In the genomic region with DNA sequence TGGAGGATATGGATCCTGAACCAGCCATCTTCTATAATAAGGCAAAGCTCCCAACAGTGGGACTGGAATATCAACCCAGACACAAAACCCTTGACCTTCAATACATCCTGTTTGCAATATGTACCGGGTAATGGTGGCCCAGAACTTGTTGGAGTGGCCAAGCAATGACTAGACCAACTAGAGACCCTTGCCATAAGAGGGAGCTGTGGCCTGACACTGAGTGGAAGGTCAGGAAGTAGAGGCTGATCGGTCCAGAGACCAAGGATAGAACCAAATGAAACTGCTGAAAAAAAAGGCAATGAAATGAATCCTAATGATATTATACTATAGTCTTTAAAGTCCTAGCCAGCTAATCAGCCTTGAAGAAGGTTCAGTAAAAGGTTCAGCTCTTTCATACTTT, we compare ENCODE assay signal across 27 mouse cellular contexts. TPM values are rescaled to one million over a fixed set of nuclear protein-coding genes. Genes with fewer than 3 reads are reported as not detected.
DNase-seq lines count a peak whose midpoint lies in the region; ATAC-seq and TF ChIP-seq lines count a peak whose summit lies in the region.
"Had no signal": no experiment of that assay in that cellular context is flagged by ENCODE, and none has a peak within 500 bp of the region (broad histone marks: within the 10 kb centered on the region; RNA-seq: fewer than 3 reads in every experiment).

No protein-coding gene starts in this region.

- H3K4me2 ChIP-seq in heart, embryonic 16.5 days (ENCODE audit: low read depth, low read length) = no peak overlapping the region
- H3K4me2 ChIP-seq in heart, embryonic 11.5 days = no peak overlapping the region
- H3K4me2 ChIP-seq in liver, postnatal 0 days (ENCODE audit: low read depth, low read length) = no peak overlapping the region
- H3K4me2 ChIP-seq in lung, postnatal 0 days (replicated peaks; ENCODE audit: low read depth, low read length) = no peak overlapping the region
- H3K4me2 ChIP-seq in stomach, postnatal 0 days (replicated peaks; ENCODE audit: low read depth) = no peak overlapping the region
- H3K4me2 ChIP-seq: embryonic facial prominence, embryonic 15.5 days; forebrain, embryonic 12.5 days; hindbrain, embryonic 12.5 days; intestine, embryonic 15.5 days; limb, embryonic 15.5 days; midbrain, embryonic 11.5 days had no signal

- WGBS in heart, embryonic 16.5 days = 69% methylated on average over 2 of the region's 2 CpGs
- 76% methylated on average over 2 of the region's 2 CpGs for WGBS in heart, embryonic 11.5 days (ENCODE audit: insufficient replicate concordance)
- 49% methylated on average over 2 of the region's 2 CpGs for WGBS in liver, postnatal 0 days (ENCODE audit: insufficient replicate concordance)
- 54% methylated on average over 2 of the region's 2 CpGs for WGBS in lung, postnatal 0 days
- WGBS in stomach, postnatal 0 days = 68% methylated on average over 2 of the region's 2 CpGs

- no peak for DNase-seq in liver, postnatal 0 days
- no peak for DNase-seq in liver
- no peak for DNase-seq in lung, postnatal 0 days (ENCODE audit: low spot score)
- DNase-seq in stomach, postnatal 0 days (ENCODE audit: low spot score) = no peak
- DNase-seq in cerebellum, postnatal 25 days = no peak
- DNase-seq in embryo, embryonic 9.5 days (ENCODE audit: extremely low spot score) = no peak
- DNase-seq: adrenal gland, adult 2 months; cerebellum, adult 9-10 months; gastrocnemius, postnatal 14 days; heart, adult 11 months; heart, postnatal 36 days; kidney, postnatal 4 days; thymus, adult 2 months; thymus, postnatal 4 days had no signal

- TF ChIP-seq EP300 in liver, postnatal 0 days (IDR thresholded peaks at IDR 0.05; ENCODE audit: low read depth) = no peak
- TF ChIP-seq EP300 in lung, postnatal 0 days (IDR thresholded peaks at IDR 0.05) = no peak
- no peak for TF ChIP-seq EP300 in stomach, postnatal 0 days (optimal IDR thresholded peaks at IDR 0.05)

- H3K9me3 ChIP-seq in heart, embryonic 16.5 days (replicated peaks; ENCODE audit: control insufficient read depth, low read length) = peaks cover 4% of the 10 kb centered on the region; the same call in 1 of the 2 replicates
- H3K9me3 ChIP-seq in heart, embryonic 11.5 days (replicated peaks; ENCODE audit: control insufficient read depth, low read length) = no peaks in the 10 kb centered on the region
- no peaks in the 10 kb centered on the region for H3K9me3 ChIP-seq in liver, postnatal 0 days (ENCODE audit: low read length)
- H3K9me3 ChIP-seq in lung, postnatal 0 days (ENCODE audit: low read length) = no peaks in the 10 kb centered on the region
- no peaks in the 10 kb centered on the region for H3K9me3 ChIP-seq in stomach, postnatal 0 days (ENCODE audit: control insufficient read depth, low read length)
- H3K9me3 ChIP-seq: forebrain, embryonic 12.5 days; intestine, embryonic 15.5 days; limb, embryonic 10.5 days; limb, embryonic 15.5 days had no signal

- peak; percentile 22; the same call in 1 of the 2 replicates for TF ChIP-seq CTCF in liver, postnatal 0 days (IDR thresholded peaks at IDR 0.05; ENCODE audit: low read depth)
- TF ChIP-seq CTCF in lung, postnatal 0 days (IDR thresholded peaks at IDR 0.05) = peak; percentile 45
- TF ChIP-seq CTCF in stomach, postnatal 0 days (IDR thresholded peaks at IDR 0.05; ENCODE audit: low read depth) = peak; percentile 15; the same call in 1 of the 2 replicates

- H3K4me1 ChIP-seq in heart, embryonic 16.5 days (ENCODE audit: control insufficient read depth, insufficient read depth, low read length) = no peaks in the 10 kb centered on the region
- no peaks in the 10 kb centered on the region for H3K4me1 ChIP-seq in heart, embryonic 11.5 days (ENCODE audit: control insufficient read depth, insufficient read depth, low read length)
- no peaks in the 10 kb centered on the region for H3K4me1 ChIP-seq in liver, postnatal 0 days (ENCODE audit: insufficient read depth)
- H3K4me1 ChIP-seq in lung, postnatal 0 days (ENCODE audit: insufficient read depth, low read depth, low read length) = no peaks in the 10 kb centered on the region
- H3K4me1 ChIP-seq in stomach, postnatal 0 days (replicated peaks; ENCODE audit: control insufficient read depth, insufficient read depth) = no peaks in the 10 kb centered on the region
- H3K4me1 ChIP-seq: embryonic facial prominence, embryonic 15.5 days; forebrain, embryonic 12.5 days; hindbrain, embryonic 12.5 days; intestine, embryonic 15.5 days; limb, embryonic 10.5 days; limb, embryonic 15.5 days had no signal

- H3K27me3 ChIP-seq in heart, embryonic 16.5 days (ENCODE audit: control insufficient read depth, insufficient read depth, low read length) = no peaks in the 10 kb centered on the region
- no peaks in the 10 kb centered on the region for H3K27me3 ChIP-seq in heart, embryonic 11.5 days (ENCODE audit: control insufficient read depth, insufficient read depth, low read length)
- no peaks in the 10 kb centered on the region for H3K27me3 ChIP-seq in liver, postnatal 0 days (ENCODE audit: insufficient read depth, low read length)
- H3K27me3 ChIP-seq in lung, postnatal 0 days (replicated peaks; ENCODE audit: insufficient read depth, low read length) = no peaks in the 10 kb centered on the region
- no peaks in the 10 kb centered on the region for H3K27me3 ChIP-seq in stomach, postnatal 0 days (ENCODE audit: control insufficient read depth, insufficient read depth, low read length)
- H3K27me3 ChIP-seq: embryonic facial prominence, embryonic 15.5 days; forebrain, embryonic 12.5 days; hindbrain, embryonic 12.5 days; intestine, embryonic 15.5 days; limb, embryonic 15.5 days had no signal

- H3K27ac ChIP-seq in heart, embryonic 16.5 days (ENCODE audit: low read length) = peak overlapping the region; percentile 46; the same call in 1 of the 2 replicates
- H3K27ac ChIP-seq in heart, embryonic 11.5 days (ENCODE audit: low read depth, low read length) = no peak overlapping the region
- H3K27ac ChIP-seq in liver, postnatal 0 days (ENCODE audit: low read depth) = no peak overlapping the region
- no peak overlapping the region for H3K27ac ChIP-seq in lung, postnatal 0 days (ENCODE audit: low read length)
- H3K27ac ChIP-seq in stomach, postnatal 0 days (replicated peaks) = no peak overlapping the region
- H3K27ac ChIP-seq: embryonic facial prominence, embryonic 15.5 days; forebrain, embryonic 12.5 days; hindbrain, embryonic 12.5 days; hindbrain, postnatal 0 days; intestine, embryonic 15.5 days; limb, embryonic 10.5 days; liver, embryonic 14.5 days had no signal

- H3K36me3 ChIP-seq in heart, embryonic 16.5 days (ENCODE audit: control insufficient read depth, insufficient read depth) = no peaks in the 10 kb centered on the region
- no peaks in the 10 kb centered on the region for H3K36me3 ChIP-seq in heart, embryonic 11.5 days (ENCODE audit: control insufficient read depth, insufficient read depth, low read length)
- H3K36me3 ChIP-seq in liver, postnatal 0 days (replicated peaks; ENCODE audit: insufficient read depth, low read length) = no peaks in the 10 kb centered on the region
- no peaks in the 10 kb centered on the region for H3K36me3 ChIP-seq in lung, postnatal 0 days (ENCODE audit: insufficient read depth, low read length)
- H3K36me3 ChIP-seq in stomach, postnatal 0 days (ENCODE audit: control insufficient read depth, insufficient read depth, low read length) = no peaks in the 10 kb centered on the region
- H3K36me3 ChIP-seq: embryonic facial prominence, embryonic 15.5 days; forebrain, embryonic 12.5 days; hindbrain, embryonic 12.5 days; intestine, embryonic 15.5 days; limb, embryonic 10.5 days; limb, embryonic 15.5 days had no signal

- H3K9ac ChIP-seq in heart, embryonic 16.5 days (ENCODE audit: low read length) = no peak overlapping the region
- H3K9ac ChIP-seq in heart, embryonic 11.5 days (ENCODE audit: low read depth, low read length) = no peak overlapping the region
- no peak overlapping the region for H3K9ac ChIP-seq in liver, postnatal 0 days (replicated peaks)
- no peak overlapping the region for H3K9ac ChIP-seq in lung, postnatal 0 days (replicated peaks; ENCODE audit: low read depth)
- H3K9ac ChIP-seq in stomach, postnatal 0 days (ENCODE audit: low read length) = no peak overlapping the region
- H3K9ac ChIP-seq: embryonic facial prominence, embryonic 15.5 days; forebrain, embryonic 12.5 days; hindbrain, embryonic 12.5 days; intestine, embryonic 15.5 days; limb, embryonic 15.5 days; liver, embryonic 14.5 days had no signal

- no peak for ATAC-seq in heart, embryonic 16.5 days (replicated peaks; ENCODE audit: extremely low read depth, insufficient read depth, low FRiP score)
- no peak for ATAC-seq in heart, embryonic 11.5 days (replicated peaks; ENCODE audit: insufficient number of reproducible peaks, low FRiP score, low TSS enrichment)
- ATAC-seq in liver, postnatal 0 days = no peak
- no peak for ATAC-seq in lung, postnatal 0 days
- ATAC-seq in stomach, postnatal 0 days (ENCODE audit: low FRiP score, low TSS enrichment) = no peak
- ATAC-seq: CD4-positive, CD25-positive, alpha-beta regulatory T cell, adult 4 months; hindbrain, postnatal 0 days; intestine, embryonic 15.5 days; midbrain, embryonic 16.5 days had no signal

- H3K4me3 ChIP-seq in heart, embryonic 16.5 days (ENCODE audit: low read length) = no peak overlapping the region
- no peak overlapping the region for H3K4me3 ChIP-seq in heart, embryonic 11.5 days (ENCODE audit: low read depth, low read length)
- no peak overlapping the region for H3K4me3 ChIP-seq in liver, postnatal 0 days (ENCODE audit: low read depth, low read length)
- H3K4me3 ChIP-seq in lung, postnatal 0 days (ENCODE audit: low read depth, low read length) = no peak overlapping the region
- no peak overlapping the region for H3K4me3 ChIP-seq in stomach, postnatal 0 days (ENCODE audit: low read depth, low read length)
- H3K4me3 ChIP-seq: embryonic facial prominence, embryonic 15.5 days; forebrain, embryonic 12.5 days; hindbrain, embryonic 12.5 days; intestine, embryonic 15.5 days; limb, embryonic 10.5 days; limb, embryonic 15.5 days had no signal

RNA-seq across cellular contexts. Expression of gene Cav2, which starts 57.2 kb away (rescaled TPM):
- 44.5 and 47.5 TPM in 2 replicates for polyA plus RNA-seq in heart, embryonic 16.5 days (2015; fragmentation: Nextera tagmentation; extraction: Ambion mirVana)
- polyA plus RNA-seq in heart, embryonic 11.5 days (2014; fragmentation: Nextera tagmentation; extraction: Ambion mirVana) = 13.7 and 15.9 TPM in 2 replicates
- polyA plus RNA-seq in liver, postnatal 0 days (2015; fragmentation: Nextera tagmentation; extraction: Ambion mirVana) = 4.5 and 4.7 TPM in 2 replicates
- 318 and 355 TPM in 2 replicates for polyA plus RNA-seq in lung, postnatal 0 days (2015; fragmentation: Nextera tagmentation; extraction: Ambion mirVana)
- polyA plus RNA-seq in stomach, postnatal 0 days (2015; fragmentation: Nextera tagmentation; extraction: Ambion mirVana) = 62.7 and 63.5 TPM in 2 replicates
